Mouse (Mus musculus) left cerebral cortex, adult 2 months (tissue): Measurements from ENCODE around the gene Ccdc63. TPM values are rescaled to one million over a fixed set of nuclear protein-coding genes. Genes with fewer than 3 reads are reported as not detected.

Source experiments
- DNase-seq, 2 experiments: peaks; one replicate each; pipeline ENCODE4 v3.0.0; 2021 to 2022; ENCODE audit warnings: low spot score in 2 of 2, mixed read lengths in 1 of 2; ENCODE audit errors: extremely low spot score in 1 of 2
- H3K27ac ChIP-seq: fragments of 200-600 bp; 2 replicates; pipeline ENCODE4 v1.8.1; 2022
- H3K4me3 ChIP-seq: fragments of 200-600 bp; 2 replicates; pipeline ENCODE4 v1.8.1; 2022
- CTCF ChIP-seq: fragments of 200-600 bp; IDR thresholded peaks from 2 replicates; pipeline ENCODE4 v1.8.1; 2022; ENCODE audit warnings: antibody characterized with exemption, mild to moderate bottlenecking, moderate library complexity
- intact Hi-C: fragments of 180-260 bp; cut with DNase I; formaldehyde crosslinking; loops from one replicate; pipeline ENCODE4 v1.15.1; 2025
- total RNA-seq, 2 experiments: library from RNA; stranded (reverse); gene quantifications; 2 replicates each; pipeline ENCODE4 v1.2.3; 2021

The Ccdc63 gene
- total RNA-seq, 2 experiments from 2014 or later, result 0.66 to 1.1 TPM

DNA sequence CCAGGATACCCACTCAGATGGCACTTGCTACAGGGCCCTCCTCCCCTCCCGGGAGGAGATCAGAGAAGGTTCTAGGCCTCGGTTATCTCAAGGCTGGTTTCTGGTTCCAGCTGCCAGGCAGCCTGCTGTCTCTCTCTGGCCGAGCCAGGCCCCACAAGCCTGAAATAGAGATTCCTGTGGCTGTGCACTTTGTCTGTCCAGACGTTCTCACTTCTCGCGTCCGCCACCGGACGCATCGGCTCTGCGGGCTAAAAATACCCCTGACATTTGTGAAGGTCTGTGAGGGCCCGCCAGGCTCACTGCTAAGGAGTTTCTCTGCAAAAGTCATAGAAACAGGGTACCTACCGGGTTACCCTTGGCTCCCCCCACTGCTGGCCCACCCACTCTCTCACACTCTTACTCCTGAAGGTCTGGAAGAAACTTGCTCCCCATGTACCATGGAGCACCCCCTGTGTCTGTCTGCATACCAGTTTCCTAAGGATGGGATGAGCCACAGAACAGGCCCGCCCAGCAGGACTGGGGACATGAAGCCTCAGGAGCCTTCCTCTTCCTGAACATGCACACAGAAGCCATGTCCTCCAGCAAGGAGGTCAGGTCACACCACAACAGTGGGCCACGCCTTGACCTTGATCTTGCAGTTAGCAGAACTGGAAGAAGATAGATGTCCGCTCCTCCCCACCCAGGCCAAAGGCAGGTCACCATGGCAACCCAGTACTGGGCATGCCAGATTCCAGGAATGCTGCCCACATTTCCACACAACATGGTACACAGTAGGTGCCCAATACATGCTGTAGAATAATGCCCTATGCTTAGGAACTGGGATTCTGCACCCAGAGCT is 69.4 kb downstream of the Ccdc63 start:
- Histone ChIP-seq H3K4me3 (no peak overlapping the region), H3K27ac (peak overlapping the region; percentile 40)
- DNase-seq, result no peak
- TF ChIP-seq CTCF, result no peak
- intact Hi-C loops, result no loop called here

DNA sequence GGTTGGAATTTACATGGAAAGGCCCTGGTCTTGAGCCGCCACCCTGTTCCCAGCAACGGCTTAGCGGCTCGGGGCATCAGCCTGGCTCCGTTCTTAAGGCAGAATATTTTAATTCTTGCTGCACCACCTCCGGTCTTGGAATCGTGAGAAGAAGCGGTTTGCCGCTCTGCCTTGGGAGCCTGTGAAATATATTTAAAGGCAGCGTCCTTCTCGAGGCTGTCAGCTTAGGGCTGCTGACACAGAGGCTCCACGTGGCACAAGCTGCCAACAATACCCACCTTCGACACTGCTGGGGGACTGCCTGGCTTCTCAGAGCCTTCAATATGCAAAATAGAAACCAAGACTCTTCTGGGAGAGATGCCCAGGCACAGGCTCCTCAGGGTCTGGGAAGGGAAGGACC is 72.1 kb downstream of the Ccdc63 start:
- intact Hi-C loops, result no loop called here
- TF ChIP-seq CTCF, result no peak
- DNase-seq, result no peak
- Histone ChIP-seq H3K4me3 (no peak overlapping the region), H3K27ac (peak overlapping the region; percentile 16)

DNA sequence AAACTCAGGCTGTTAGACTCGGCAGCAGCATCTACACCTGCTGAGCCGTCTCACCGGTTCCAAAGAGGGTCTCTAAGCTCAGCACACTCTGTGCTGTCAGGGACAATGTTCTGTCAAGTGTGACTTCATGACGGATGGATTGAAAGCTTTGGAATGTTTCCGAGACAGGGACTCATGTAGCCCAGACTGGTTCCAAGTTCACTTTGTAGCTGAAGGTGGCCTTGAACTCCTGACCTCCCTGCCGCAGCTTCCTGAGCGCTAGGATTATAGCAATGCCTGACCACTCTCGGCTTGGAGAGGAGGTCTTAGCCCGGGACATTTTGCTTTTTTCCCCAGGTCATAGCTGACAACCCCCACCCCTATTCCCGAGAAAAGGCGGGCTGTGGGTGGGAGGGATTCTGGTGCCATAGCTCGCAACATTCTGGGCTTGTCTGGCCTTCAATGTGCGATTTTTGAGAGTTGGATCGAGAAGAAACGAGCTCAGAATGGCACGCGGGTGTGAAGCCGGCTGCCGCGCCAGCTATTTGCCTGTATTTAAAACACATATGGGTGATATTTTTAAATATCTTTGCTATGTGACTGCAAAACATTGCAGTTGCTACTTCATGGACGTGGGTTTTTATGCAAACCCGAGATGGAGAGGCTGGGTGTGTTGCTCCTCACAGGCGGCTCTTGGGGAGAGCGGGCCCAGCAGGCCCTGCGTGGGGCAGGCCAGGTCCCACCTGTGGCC is 77.3 kb downstream of the Ccdc63 start:
- no peak for TF ChIP-seq CTCF
- intact Hi-C loops, result loop anchor here (1.0 kb wide), 1 partner anchor 171 kb away; no protein-coding TSS in a partner anchor
- peak in 1 of 2 experiments; percentile 50 for DNase-seq
- Histone ChIP-seq H3K4me3 (no peak overlapping the region), H3K27ac (peak overlapping the region; percentile 30)

DNA sequence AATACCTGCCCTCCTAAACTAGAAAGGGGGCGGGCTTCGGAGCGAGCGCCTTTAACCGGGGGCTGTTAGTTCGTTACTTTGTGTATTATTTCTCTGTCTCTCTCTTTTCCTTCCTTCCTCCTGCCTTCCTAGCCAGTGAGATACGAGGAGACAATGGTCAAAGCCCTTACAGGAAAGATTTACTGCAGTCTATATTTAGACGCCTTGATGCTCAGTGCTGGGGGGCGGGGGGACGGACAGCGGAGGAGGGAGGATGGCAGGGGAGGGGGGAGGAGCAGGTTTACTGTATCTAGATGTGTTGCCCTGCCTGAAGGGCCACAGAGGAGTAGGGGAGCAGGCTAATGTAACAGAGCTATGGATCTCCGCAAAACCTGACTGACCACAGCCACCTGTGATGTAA is 78.1 kb downstream of the Ccdc63 start:
- intact Hi-C loops, result no loop called here
- H3K4me3 ChIP-seq, result no peak overlapping the region
- no peak overlapping the region for H3K27ac ChIP-seq
- DNase-seq, result no peak
- no peak for TF ChIP-seq CTCF

DNA sequence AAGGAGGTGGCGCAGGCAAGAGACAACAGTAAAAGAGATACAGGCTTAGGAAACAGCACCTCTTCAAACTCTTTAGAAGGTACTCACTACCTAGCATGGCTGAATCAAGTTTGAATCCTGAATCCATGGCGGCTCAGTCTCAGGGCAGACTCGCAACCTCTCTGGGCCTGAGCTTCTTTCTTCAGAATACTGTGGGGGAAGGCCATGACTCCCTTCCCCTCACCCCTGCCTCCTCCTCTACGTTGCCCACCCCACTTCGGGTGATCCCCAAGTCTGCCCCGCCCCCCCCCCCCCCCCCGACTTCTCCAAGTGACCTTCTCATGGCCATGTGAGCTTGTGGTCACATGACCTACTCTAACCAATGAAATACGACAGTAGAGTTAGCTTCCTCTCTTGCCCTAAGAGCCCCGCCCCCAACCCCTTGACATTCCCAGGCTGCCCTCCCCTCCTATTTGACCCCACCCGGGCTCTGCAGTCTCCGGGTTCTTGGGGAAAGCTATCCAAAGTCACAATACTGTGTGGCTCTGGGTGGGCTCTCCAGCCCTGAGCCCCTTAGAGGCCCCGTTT is 79.8 kb downstream of the Ccdc63 start:
- intact Hi-C loops, result loop anchor here (2.0 kb wide), 1 partner anchor 188 kb away; no protein-coding TSS in a partner anchor
- no peak for TF ChIP-seq CTCF
- no peak overlapping the region for H3K27ac ChIP-seq
- no peak overlapping the region for H3K4me3 ChIP-seq
- no peak for DNase-seq

DNA sequence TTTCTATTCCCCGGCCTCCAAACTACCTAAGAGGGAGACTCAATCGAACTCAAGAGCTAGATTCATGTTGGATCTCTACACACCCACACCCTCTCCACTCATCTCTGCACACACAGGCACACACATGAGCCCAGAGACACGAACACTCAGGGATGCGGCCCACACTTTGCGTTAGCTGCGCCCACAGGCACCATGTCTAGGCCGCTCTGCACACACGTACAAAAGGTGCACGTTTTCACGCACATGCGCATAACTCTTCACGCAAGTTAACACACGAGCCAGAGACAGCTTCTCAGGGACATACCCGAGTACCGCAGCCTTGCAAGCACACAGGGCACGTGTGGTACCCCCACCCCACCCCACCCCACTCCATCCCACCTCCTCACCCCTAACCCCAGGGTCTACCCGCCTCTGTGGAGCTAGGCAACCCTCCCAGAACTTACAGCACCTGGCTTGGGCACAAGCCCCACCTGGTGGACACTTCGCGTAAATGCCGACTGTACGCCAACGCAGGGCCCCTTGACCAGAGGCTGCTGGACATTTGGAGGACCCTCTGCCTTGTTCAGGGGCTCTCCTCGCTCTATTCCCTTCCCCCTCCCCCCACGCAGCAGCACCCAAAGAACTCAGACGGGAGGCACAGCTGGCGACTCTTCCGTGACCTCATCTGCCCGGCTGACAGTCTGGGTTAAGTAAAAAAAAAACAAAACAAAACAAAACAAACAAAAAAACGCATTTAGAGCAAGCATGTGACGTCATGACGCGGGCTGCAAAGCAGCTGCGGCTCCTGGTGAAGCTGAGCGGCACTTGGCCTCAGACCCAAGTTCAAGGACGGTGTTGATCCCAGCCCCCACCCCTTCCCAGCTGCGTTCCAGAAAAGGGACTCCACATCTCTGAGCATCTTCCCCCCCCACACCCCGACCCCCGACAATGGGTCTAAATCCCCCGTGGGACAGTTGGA is 81.3 kb downstream of the Ccdc63 start:
- H3K4me3 ChIP-seq, result 0 out of 2 replicates have a peak overlapping the region, but pooled peaks have one; percentile 16
- DNase-seq, result peak; percentile 49 to 50
- TF ChIP-seq CTCF, result peak; percentile 69
- H3K27ac ChIP-seq, result no peak overlapping the region
- intact Hi-C loops, result loop anchor here (2.0 kb wide), 1 partner anchor 187 kb away; no protein-coding TSS in a partner anchor

Other genes with a start within 250 kb of the Ccdc63 start
- 100 to 1,000 TPM; 194 to 215 TPM for gene Cux2, start 90.7 kb downstream of the Ccdc63 start, total RNA-seq
- 1 to 10 TPM in 1 of 2 experiments, under 1 TPM in 1; 0.86 to 1.4 TPM for gene Myl2, start 39.9 kb downstream of the Ccdc63 start, total RNA-seq
- gene Ppp1cc, start 17.5 kb upstream of the Ccdc63 start, total RNA-seq, result 100 to 1,000 TPM; 176 to 195 TPM
- 1 to 10 TPM; 2.1 to 2.2 TPM for gene Hvcn1, start 66.0 kb upstream of the Ccdc63 start, total RNA-seq
- gene Tctn1, start 123.6 kb upstream of the Ccdc63 start, total RNA-seq, result 10 to 100 TPM; 13.5 to 13.7 TPM
- gene Pptc7, start 143.5 kb upstream of the Ccdc63 start, total RNA-seq, result 10 to 100 TPM; 41.2 to 42.5 TPM
- gene Rad9b, start 213.4 kb upstream of the Ccdc63 start, total RNA-seq, result 1 to 10 TPM; 3.1 to 4.0 TPM
- 100 to 1,000 TPM; 180 to 190 TPM for gene Vps29, start 213.5 kb upstream of the Ccdc63 start, total RNA-seq
- 10 to 100 TPM; 24.9 to 27.5 TPM for gene Gpn3, start 231.1 kb upstream of the Ccdc63 start, total RNA-seq
- gene Fam216a, start 231.5 kb upstream of the Ccdc63 start, total RNA-seq, result 10 to 100 TPM; 68.0 to 73.4 TPM